Mouse (Mus musculus): Measurements from ENCODE around the gene Snx5. TPM values are rescaled to one million over a fixed set of nuclear protein-coding genes. Genes with fewer than 3 reads are reported as not detected.
A peak's percentile ranks its signal among the peaks of the same experiment; 100 is the strongest.

Snx5 gene
- polyA plus RNA-seq, 1 experiment from 2014 or later: 98.9 TPM

- Histone ChIP-seq H3K27me3 (no peaks in the 10 kb centered on the region), H3K4me2 (no peak overlapping the region), H3K36me3 (replicated peaks) (peaks cover 15% of the 10 kb centered on the region), H3K4me1 (peaks cover 33% of the 10 kb centered on the region), H3K9me3 (no peaks in the 10 kb centered on the region), H3K4me3 (replicated peaks) (no peak overlapping the region), H3K27ac (no peak overlapping the region), H3K9ac (no peak overlapping the region)
- ATAC-seq (ENCODE audit: low FRiP score): no peak
- 71% methylated on average over 3 of the region's 3 CpGs for WGBS
These were observed 5.6 kb downstream of the Snx5 start for GRCm38 (mm10) chr2:144265120-144265488.

GRCm38 (mm10) chr2:144264398-144265119 lies 6.1 kb downstream of the Snx5 start:
- H3K27me3 ChIP-seq: no peaks in the 10 kb centered on the region
- no peak overlapping the region for H3K27ac ChIP-seq
- no peak for ATAC-seq (ENCODE audit: low FRiP score)
- no peak overlapping the region for H3K4me2 ChIP-seq
- H3K4me1 ChIP-seq: peaks cover 33% of the 10 kb centered on the region
- H3K4me3 ChIP-seq (replicated peaks): no peak overlapping the region
- no peaks in the 10 kb centered on the region for H3K9me3 ChIP-seq
- WGBS: 78% methylated on average over 5 of the region's 5 CpGs
- H3K9ac ChIP-seq: no peak overlapping the region
- H3K36me3 ChIP-seq (replicated peaks): peaks cover 17% of the 10 kb centered on the region

- no peaks in the 10 kb centered on the region for H3K27me3 ChIP-seq
- no peak overlapping the region for H3K27ac ChIP-seq
- peaks cover 35% of the 10 kb centered on the region for H3K36me3 ChIP-seq (replicated peaks)
- 89% methylated on average over 2 of the region's 2 CpGs for WGBS
- H3K4me3 ChIP-seq (replicated peaks): no peak overlapping the region
- no peaks in the 10 kb centered on the region for H3K9me3 ChIP-seq
- no peak for ATAC-seq (ENCODE audit: low FRiP score)
- no peak overlapping the region for H3K9ac ChIP-seq
- H3K4me2 ChIP-seq: no peak overlapping the region
- H3K4me1 ChIP-seq: peaks cover 16% of the 10 kb centered on the region; the same call in 1 of the 2 replicates
These were observed 7.9 kb downstream of the Snx5 start for GRCm38 (mm10) chr2:144262837-144263236.

- Histone ChIP-seq H3K36me3 (replicated peaks) (peaks cover 56% of the 10 kb centered on the region), H3K9me3 (no peaks in the 10 kb centered on the region)
These were observed 20.6 kb downstream of the Snx5 start for GRCm38 (mm10) chr2:144250111-144250510.

GRCm38 (mm10) chr2:144248613-144249376 lies 21.9 kb downstream of the Snx5 start:
- peaks cover 43% of the 10 kb centered on the region for H3K36me3 ChIP-seq (replicated peaks)

More at GRCm38 (mm10) chr2:144250111-144250510, 20.6 kb downstream of the Snx5 start:
- ATAC-seq (ENCODE audit: low FRiP score): no peak
- Histone ChIP-seq H3K9ac (no peak overlapping the region), H3K27me3 (no peaks in the 10 kb centered on the region), H3K27ac (no peak overlapping the region), H3K4me3 (replicated peaks) (no peak overlapping the region), H3K4me1 (no peaks in the 10 kb centered on the region), H3K4me2 (no peak overlapping the region)

GRCm38 (mm10) chr2:144247337-144247978 lies 23.2 kb downstream of the Snx5 start:
- Histone ChIP-seq H3K36me3 (replicated peaks) (peaks cover 30% of the 10 kb centered on the region), H3K4me2 (no peak overlapping the region), H3K27ac (0 out of 2 replicates have a peak overlapping the region, but pooled peaks have one; percentile 2), H3K27me3 (no peaks in the 10 kb centered on the region), H3K4me1 (no peaks in the 10 kb centered on the region), H3K9me3 (no peaks in the 10 kb centered on the region), H3K9ac (no peak overlapping the region), H3K4me3 (replicated peaks) (no peak overlapping the region)
- no peak for ATAC-seq (ENCODE audit: low FRiP score)
- 44% methylated on average over 5 of the region's 5 CpGs for WGBS

More at GRCm38 (mm10) chr2:144248613-144249376, 21.9 kb downstream of the Snx5 start:
- H3K4me2 ChIP-seq: no peak overlapping the region
- WGBS: 53% methylated on average over 3 of the region's 4 CpGs
- H3K27me3 ChIP-seq: no peaks in the 10 kb centered on the region
- H3K9ac ChIP-seq: no peak overlapping the region
- no peak for ATAC-seq (ENCODE audit: low FRiP score)
- no peak overlapping the region for H3K27ac ChIP-seq
- no peaks in the 10 kb centered on the region for H3K9me3 ChIP-seq
- H3K4me3 ChIP-seq (replicated peaks): no peak overlapping the region
- no peaks in the 10 kb centered on the region for H3K4me1 ChIP-seq

GRCm38 (mm10) chr2:144246270-144246669 lies 24.4 kb downstream of the Snx5 start:
- no peak overlapping the region for H3K4me2 ChIP-seq
- H3K36me3 ChIP-seq (replicated peaks): peaks cover 20% of the 10 kb centered on the region
- ATAC-seq (ENCODE audit: low FRiP score): no peak
- no peak overlapping the region for H3K9ac ChIP-seq
- H3K27me3 ChIP-seq: no peaks in the 10 kb centered on the region
- 82% methylated on average over 2 of the region's 2 CpGs for WGBS
- no peaks in the 10 kb centered on the region for H3K4me1 ChIP-seq
- H3K4me3 ChIP-seq (replicated peaks): no peak overlapping the region
- H3K27ac ChIP-seq: no peak overlapping the region
- no peaks in the 10 kb centered on the region for H3K9me3 ChIP-seq

- H3K27ac ChIP-seq: no peak overlapping the region
- H3K4me1 ChIP-seq: no peaks in the 10 kb centered on the region
- H3K4me2 ChIP-seq: no peak overlapping the region
- no peak for ATAC-seq (ENCODE audit: low FRiP score)
- no peaks in the 10 kb centered on the region for H3K9me3 ChIP-seq
- 81% methylated on average over 7 of the region's 7 CpGs for WGBS
- H3K27me3 ChIP-seq: no peaks in the 10 kb centered on the region
- H3K9ac ChIP-seq: no peak overlapping the region
- H3K36me3 ChIP-seq (replicated peaks): peaks cover 12% of the 10 kb centered on the region
- no peak overlapping the region for H3K4me3 ChIP-seq (replicated peaks)
These were observed 25.2 kb downstream of the Snx5 start for GRCm38 (mm10) chr2:144245464-144245863.

- ATAC-seq (ENCODE audit: low FRiP score): no peak
- H3K4me3 ChIP-seq (replicated peaks): no peak overlapping the region
- H3K27me3 ChIP-seq: no peaks in the 10 kb centered on the region
- H3K27ac ChIP-seq: no peak overlapping the region
- H3K36me3 ChIP-seq (replicated peaks): no peaks in the 10 kb centered on the region
- 0 out of 2 replicates have a peak, but pooled peaks cover 2% of the 10 kb centered on the region for H3K4me1 ChIP-seq
- H3K9me3 ChIP-seq: no peaks in the 10 kb centered on the region
- WGBS: 86% methylated on average over 3 of the region's 3 CpGs
- no peak overlapping the region for H3K9ac ChIP-seq
- H3K4me2 ChIP-seq: no peak overlapping the region
These were observed 30.4 kb downstream of the Snx5 start for GRCm38 (mm10) chr2:144240095-144240899.

- no peak for ATAC-seq (ENCODE audit: low FRiP score)
- Histone ChIP-seq H3K27me3 (no peaks in the 10 kb centered on the region), H3K27ac (no peak overlapping the region), H3K4me1 (0 out of 2 replicates have a peak, but pooled peaks cover 2% of the 10 kb centered on the region), H3K4me2 (no peak overlapping the region), H3K9ac (no peak overlapping the region), H3K4me3 (replicated peaks) (no peak overlapping the region), H3K9me3 (no peaks in the 10 kb centered on the region), H3K36me3 (replicated peaks) (no peaks in the 10 kb centered on the region)
- WGBS: 73% methylated on average over 2 of the region's 2 CpGs
These were observed 31.4 kb downstream of the Snx5 start for GRCm38 (mm10) chr2:144239318-144239717.

- WGBS: 83% methylated on average over 6 of the region's 6 CpGs
- Histone ChIP-seq H3K4me2 (no peak overlapping the region), H3K4me3 (replicated peaks) (no peak overlapping the region), H3K9ac (no peak overlapping the region), H3K9me3 (no peaks in the 10 kb centered on the region), H3K27ac (no peak overlapping the region), H3K4me1 (0 out of 2 replicates have a peak, but pooled peaks cover 2% of the 10 kb centered on the region), H3K27me3 (no peaks in the 10 kb centered on the region), H3K36me3 (replicated peaks) (no peaks in the 10 kb centered on the region)
- ATAC-seq (ENCODE audit: low FRiP score): no peak
These were observed 32.4 kb downstream of the Snx5 start for GRCm38 (mm10) chr2:144238341-144238740.
